Mouse (Mus musculus) spleen, postnatal 36 days (tissue): Measurements from ENCODE around the gene Ell2.

Source experiments
- DNase-seq, 2 experiments: peaks; one replicate each; pipeline ENCODE4 v3.0.0; 2022; ENCODE audit warnings: low spot score in 2 of 2, mixed read lengths in 1 of 2

Gene Ell2

DNA sequence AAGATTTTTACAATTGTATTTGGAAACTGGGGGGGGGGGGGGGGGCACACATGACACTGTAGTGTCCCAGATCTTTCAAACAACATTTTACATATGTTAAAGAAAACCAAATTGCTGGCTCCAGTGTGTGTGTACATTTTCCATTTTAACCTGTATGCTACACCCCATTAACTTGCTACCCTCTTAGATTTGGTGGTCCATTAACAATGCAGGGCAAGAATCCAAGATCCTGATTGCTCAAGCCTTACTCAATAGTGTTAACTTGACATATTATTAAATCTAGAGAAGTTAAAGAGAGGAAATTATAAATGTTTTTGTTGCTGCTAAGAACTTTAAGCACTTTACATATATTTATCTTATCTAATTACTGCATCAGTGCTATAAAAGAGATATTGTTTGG lies 24.2 kb downstream of the Ell2 start:
- no peak for DNase-seq

DNA sequence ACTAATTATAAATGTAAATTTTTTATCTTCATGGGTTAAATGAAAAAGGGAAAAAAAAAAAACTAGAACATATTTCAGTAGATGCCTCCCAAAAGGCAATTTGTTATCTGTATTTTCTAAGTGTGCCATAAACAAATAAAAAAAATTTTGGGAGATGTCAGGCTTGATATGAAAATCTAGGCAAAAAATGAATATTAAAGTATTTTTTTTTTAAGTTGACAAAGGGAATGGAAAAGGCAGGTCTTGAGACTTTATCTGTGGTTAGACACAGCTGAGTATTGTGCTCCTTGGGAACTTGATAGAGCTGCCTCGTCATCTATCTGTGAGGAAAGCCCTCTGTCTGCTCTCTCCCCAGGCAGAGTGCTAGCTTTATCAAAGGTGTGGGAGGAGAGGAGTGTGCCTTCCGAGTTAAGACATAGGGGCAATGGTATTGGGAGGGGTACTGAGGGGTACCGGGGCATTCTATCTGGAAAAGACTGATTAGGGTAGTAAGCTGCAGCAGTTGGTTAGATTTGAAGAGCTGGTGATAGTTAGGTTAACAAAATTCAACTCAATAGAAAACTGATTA lies 27.1 kb downstream of the Ell2 start:
- DNase-seq: peak; percentile 31 to 49

DNA sequence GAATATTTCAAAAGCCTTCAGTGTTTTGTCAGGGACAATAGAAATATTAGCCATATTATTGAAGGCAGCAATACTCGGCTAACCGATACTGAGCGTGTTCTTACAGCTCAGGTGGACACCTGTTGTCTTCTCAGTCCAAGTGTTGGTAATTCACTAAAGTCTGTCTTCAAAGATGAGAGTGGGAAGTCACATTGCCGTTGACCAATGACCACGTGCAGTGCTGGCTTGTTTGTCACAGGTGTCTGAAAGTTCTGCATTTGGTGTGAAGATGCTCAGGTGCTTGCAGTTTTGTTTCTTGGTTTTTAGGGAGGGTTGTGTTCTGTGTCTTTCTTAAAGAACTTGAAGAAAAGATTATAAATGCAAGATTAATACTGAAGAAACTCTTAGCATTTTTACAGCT lies 27.7 kb downstream of the Ell2 start:
- no peak for DNase-seq

DNA sequence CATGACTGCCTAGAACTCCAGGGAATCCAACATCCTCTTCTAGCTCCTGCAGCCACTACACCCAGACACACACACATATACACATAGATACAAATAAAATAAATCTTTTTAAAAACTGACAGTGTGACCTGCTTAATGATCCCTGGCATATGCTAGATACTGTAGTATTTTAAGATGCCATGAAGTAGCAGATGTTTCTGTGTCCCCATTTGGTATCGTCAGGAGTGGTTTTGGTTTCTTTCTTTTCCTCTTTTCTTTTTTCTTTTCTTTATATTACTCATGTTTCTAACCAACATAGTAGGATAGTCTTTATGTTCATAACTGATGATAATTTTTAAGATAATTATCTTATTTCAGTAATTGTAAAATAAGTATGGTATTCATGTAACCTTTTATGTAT lies 29.0 kb downstream of the Ell2 start:
- DNase-seq: no peak

DNA sequence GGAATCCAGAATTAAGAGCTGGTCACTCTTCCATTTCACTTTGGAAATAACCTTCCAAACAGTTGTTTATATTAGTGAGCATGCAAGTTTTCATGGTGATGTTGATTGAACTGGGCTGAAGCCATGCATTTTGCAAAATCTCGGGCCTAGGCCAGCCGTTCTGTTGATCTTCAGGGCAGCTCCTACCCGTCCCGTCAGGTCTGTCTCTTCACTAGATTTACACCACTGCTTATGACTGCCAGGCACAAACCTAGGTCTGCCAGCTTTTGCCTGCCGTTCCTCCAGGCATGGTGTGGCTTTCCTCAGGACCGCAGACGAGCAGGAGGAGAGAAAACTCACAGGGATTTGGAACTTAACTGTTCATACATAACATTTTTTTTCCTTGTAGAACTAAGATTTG lies 31.4 kb downstream of the Ell2 start:
- no peak for DNase-seq

DNA sequence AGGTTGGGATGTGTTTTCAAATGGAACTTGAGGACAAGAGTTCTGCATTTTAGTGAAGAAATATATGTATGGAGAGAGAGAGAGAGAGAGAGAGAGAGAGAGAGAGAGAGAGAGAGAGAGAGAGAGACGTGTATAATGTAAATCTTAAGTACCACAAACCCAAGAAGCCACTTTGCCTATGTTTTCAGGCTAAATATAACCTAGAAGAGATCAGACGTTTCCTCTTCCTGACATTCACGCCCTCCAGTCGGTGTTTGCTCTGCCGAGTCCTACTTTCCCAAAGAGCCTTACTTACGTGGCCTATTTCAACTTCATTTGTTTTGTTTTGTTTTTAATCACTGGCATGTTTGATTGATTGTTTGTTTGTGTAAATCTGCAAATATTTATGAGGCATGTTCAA lies 32.0 kb downstream of the Ell2 start:
- DNase-seq: no peak

DNA sequence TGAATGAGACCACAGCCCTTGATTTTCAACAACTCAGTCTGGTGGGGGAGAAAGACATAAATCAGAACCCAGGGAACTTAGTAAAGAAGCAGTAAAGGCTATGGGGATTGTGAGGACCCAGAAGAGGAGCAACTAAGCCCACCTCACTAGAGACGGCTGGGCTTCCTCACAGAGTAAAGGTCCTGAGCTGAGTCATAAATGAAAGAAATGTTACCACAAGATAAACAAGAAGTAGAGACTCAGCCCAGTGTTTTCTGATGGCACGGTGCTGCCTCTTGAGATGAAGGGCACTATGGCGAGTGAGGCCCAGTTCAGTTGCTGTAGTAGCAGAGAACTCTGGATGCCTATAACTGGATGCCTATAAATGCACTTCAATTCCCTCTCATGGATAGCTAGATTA lies 32.4 kb downstream of the Ell2 start:
- DNase-seq: peak in 1 of 2 experiments; percentile 16

DNA sequence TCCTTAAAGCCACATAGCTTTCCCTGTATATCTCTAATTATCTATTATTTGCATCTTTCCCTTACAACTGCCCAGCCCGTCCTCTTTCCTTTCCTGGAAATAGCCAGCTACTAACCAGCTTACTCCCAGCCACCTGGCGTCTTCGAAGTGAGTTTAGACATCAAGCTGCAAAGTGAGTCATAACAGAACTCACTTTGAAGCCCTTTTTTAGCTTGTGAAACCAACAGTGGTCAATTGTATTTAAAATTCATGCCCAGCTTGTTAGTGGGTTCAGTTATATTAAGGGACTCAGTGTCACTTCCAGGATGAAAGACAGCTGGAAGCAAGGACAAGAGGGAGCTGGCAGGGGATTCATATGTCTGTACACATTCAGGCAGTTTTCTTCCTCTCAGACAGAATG lies 33.5 kb downstream of the Ell2 start:
- no peak for DNase-seq

DNA sequence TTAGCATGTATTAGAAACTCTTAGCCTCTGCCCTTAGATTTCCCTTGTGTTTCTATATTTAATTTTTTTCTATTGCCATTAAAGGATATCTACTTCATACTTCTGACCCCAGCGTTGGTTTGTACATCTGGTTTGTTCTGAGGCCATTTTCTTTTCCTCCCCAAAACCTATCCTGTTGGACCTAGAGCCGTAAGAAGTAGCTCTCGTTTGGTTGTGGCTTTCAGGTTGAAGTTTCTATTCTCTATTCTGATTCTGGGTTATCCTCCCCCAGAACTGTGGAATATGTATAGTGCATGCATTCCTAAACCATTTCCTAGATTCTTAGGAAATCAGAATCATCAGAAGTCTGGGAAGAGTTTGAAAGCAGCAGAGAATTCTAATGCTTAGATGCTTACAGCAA lies 34.6 kb downstream of the Ell2 start:
- no peak for DNase-seq

DNA sequence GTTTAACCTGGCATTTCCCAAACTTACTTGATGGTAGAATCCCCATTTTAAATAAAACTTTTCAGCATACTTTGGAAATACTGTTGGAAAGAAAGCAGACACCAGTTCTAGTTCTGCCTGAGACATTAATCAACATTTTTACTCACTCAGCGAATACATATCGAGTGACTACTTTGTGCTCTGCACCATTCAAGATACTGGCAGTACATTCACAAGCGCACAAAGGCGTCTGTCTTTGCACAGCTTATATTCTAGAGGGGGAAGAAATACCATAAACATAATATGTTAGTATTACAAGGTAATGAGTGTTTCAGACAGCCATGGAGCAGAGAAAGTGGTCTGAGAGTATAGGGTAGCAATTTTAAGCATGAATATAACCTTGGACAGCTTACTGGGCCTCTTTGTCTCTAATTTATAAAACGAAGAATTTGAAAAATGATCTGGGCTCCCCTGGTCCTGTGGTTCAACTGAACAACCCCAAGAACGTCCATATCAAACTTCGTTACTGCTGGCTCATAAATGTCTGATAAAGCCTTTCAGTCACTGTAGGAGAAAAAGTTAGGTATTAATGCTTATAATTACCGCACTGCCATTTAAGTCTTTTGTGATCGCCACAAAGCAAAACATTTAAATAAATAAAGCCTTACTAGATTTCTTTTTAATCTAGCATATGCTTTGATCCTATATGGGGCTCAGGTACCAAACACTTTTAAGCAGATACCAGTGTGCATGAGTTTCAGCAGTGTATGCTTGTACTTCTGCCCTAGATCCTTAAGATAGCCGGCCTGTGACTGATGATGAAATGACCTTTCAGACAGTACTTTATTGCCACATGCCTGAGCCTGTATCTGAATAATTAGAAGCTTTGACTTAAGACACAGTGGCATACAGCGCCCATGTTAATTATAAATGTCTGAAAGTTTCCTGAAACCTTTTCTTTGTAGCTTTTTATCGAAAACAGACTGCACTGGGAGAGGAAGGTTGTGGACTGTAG lies 35.5 kb downstream of the Ell2 start:
- DNase-seq: no peak

DNA sequence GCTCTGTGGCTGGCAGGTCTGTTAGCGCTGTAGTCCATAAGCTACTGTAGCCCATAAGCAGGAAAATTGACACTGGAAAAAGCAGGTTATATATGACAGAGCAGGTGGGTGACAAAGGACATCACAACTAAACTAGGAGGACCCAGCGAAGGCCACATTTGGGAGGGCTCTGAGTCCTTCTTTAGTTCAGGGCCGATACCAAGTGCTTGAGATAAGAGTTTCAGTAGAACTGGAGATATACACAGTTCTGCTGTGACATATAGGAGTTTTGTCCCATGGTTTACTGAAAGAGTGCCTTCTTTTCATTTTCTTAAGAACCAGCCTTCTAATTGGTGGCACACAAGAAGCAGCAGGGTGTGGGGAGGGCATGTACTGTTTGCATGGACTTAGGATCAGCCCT lies 36.4 kb downstream of the Ell2 start:
- no peak for DNase-seq

DNA sequence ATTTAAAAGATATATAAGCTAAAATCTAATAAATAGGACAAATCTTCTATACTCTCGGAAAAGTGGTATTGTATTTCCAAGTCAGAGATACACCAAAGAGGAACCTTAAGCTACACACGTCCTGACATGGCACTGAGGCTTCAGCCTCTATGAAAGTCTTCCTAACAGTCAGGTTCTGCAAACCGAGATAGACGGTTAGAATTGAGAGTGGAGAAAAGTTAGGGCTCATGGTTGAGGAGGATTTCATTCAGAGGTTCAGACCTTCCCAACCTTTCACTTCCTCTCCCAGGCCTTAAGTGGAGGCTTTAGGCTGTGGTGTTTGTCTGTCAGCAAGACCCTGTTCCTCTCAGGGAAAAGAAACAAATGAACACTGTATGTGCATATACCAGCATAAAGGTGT lies 37.5 kb downstream of the Ell2 start:
- DNase-seq: no peak

DNA sequence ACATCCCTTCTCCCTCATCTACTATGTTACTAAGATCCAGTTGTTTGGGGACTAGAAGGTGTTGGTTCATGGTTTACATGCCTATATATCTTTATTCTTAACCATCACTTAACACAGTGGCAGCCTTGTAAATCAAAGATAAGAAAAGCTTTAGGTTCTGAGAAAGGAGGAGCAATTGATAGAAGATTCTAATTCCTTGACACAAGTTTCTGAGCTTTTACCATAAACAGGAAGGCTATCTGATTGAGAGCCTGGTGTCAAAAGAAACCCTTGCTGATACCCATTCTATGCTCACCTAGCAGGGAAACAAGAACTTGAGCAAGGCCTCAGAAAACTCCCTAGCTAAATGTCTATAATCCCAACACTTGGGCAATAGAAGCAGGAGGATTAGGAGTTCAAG lies 38.8 kb downstream of the Ell2 start:
- DNase-seq: no peak

DNA sequence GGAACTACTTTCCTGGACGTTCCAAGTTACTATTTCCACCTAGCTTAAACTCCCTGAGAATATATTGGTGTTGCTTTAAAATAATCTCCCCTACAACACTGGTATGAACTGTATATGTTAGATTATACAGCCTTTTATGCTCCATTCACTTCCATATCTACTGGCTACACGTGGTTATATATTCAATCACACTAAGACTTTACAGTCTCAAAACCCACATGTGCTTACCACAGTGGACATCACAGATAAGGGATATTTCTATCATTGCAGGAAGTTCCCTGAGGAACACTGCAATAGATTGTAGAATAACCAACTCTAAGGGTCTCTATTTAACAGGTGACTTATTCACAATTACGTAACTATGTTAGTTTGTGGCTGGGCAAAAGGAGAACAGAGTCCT lies 40.7 kb downstream of the Ell2 start:
- DNase-seq: no peak

DNA sequence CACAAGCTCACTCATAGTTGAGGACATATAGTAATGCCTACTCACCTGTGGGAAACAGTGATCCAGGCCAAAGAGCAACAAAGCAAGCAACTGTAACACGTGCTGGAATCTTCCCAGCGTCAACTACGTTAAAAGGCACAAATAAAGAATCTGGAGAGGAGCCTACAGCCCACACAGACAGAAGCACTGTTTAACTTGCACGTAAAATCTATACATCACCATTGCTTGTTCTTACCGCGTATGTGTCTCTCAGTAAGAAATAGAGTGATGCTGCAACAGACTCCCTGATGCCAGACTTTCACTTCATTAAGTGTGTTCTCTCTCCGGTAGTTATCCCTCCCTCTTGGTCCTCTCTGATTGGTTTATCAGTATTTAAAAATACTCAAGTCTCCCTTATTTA lies 42.1 kb downstream of the Ell2 start:
- DNase-seq: no peak

DNA sequence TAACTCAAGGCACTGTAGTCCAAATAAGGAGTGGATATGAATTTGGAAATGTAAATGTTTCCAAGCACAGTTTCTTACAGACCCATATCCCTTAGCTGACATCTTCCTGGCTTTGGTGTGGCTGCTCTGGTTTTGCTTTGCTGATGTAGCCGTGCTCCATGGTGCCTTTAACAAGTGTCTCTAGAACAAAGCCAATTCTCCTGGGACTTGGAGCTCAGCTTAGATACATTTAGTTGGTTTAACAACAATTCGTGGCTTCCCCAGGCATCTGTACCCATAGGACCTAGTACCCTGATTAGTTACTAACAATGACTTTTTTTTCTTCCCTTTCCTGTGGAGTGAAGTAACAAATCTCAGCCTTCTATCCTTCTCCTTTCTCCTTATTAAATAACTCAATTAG lies 44.2 kb downstream of the Ell2 start:
- DNase-seq: no peak

DNA sequence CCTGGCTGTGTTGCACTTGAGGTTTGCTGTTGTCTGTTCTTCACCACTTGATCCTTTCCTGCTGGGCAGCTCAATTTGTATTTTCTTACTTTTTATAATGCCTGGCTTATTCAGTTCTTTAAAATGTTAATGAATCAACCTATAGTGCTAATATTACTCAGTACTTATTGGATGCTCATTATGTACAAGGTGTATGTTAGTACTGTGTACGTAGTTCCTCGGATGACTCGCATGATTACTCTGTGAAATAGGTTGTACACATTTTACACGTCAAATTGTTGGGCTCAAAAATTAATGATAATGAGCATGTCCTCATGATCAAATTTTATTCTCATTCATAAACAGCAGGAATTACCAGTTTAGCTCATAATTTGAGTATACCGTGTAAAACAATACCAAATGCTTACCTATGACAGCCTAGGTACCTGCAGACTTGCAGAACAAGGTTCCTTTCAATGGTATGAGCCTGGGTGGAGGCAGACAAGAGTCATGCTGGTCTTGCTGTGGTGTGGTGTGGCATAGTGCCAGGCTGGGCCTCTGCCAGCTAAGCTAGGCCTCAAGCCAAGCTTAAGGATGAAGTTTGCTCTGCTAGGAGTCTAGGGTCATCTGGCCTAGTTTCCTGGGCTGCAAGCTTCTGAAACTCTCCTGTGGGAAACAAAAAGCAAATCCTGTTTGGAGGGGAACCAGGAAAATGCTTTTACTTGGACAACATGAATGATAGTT lies 45.8 kb downstream of the Ell2 start:
- DNase-seq: peak; percentile 19 to 49

DNA sequence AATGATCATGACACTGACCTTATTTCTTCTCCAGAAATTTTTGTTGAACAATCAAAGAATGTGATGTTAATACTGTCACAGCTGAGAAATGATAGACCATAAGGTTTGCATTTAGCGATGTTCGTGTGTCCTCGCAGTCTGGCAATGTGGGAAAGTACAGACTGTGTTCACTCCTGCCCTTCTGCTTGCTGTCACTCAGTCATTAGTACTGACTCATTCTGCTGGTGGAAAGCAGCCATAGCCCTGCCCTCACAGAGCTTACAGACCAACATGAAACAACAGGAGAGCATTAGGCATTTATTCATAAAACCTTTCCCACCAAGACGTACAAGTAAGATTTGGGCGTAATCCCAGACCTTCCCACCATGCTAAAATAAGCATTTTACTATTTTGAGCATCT lies 47.8 kb downstream of the Ell2 start:
- no peak for DNase-seq

DNA sequence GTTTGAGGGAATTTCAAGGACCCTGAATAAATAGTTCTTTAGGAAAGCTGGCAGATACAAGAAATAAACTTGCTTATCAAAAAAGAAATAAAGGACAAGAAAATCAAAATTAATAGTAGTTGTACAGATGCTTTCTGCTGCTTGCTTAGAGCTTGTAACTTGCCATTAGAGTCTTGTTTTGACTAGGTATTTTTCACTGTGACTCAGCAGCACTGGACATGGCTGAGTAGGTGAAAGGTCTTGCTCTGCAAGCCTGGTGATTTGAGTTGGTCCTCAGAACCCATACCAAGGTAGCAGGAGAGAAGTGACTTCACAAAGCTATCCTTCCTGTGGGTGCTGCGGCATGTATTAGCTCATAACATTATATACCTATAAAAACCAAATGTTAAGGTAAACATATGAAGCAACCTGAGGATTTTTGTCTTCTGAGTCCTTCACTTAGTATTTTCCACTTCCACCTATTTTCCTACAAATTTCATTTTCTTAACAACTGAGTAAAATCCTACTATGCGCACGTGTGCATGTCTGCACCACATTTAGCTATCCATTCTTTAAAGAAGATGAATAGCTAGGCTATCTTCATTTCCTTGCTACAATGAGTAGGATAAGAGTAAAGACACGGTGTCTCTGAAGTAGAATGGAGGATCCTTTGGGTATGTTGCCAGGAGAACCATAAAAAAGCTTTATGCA lies 54.4 kb downstream of the Ell2 start:
- DNase-seq: no peak

DNA sequence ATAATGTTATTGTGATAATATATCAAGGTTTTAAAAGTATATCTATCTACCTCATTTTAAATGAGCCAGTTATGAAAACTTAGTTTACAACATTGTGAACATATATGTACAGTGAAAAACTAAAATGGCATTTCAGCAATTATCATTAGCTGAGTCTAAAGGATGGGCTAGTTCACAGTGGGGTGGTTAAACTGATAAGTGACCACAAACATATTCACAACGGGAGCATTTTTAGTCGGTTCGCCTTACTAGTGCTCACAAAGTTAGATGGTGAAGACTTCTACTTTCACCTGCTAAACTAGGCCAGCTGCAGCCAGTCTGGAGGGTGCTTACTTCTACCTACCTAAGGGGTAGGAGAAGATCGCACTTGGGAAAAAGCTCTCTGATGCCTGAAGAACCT lies 56.2 kb downstream of the Ell2 start:
- DNase-seq: no peak

DNA sequence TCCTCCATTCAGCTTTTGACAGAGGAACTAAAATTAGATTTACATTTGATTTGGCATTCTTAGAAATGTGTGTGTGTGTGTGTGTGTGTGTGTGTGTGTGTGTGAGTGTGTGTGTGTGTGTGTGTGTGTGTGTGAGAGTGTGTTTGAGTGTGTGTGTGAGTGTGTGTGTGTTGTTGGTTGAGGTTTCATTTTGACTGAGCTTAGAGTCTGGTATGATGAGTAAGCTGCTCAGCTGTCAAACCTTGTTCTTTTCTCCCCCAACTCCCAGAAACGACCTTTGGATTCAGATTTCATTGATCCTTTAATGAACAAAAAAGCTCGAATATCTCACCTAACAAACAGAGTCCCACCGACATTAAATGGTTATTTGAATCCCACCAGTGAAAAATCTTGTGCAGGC lies 56.7 kb downstream of the Ell2 start:
- no peak for DNase-seq

DNA sequence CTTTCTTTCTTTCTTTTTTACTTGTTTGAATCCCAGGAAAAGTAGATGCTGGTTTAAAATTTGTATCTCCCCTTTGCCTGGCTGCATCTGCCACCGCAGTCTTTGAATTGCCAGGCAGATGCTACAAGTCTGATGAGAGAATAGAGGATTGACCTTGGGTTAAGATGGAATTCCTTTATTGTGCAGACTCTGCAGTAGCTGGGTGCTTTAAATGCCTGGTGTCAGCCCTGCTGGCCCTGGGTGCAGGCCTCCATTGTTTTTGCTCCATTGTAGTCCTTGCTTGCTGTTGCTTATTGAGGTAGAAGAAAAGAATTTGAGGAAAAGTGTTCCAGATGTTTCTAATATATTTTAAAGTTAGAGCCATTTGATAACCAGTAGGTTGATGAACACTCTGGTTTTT lies 59.2 kb downstream of the Ell2 start:
- DNase-seq: no peak
